Mouse (Mus musculus) thymus, adult 2 months (tissue): ENCODE results near the gene Aco1.

Source experiments
- CTCF ChIP-seq: fragments of 200-500 bp; IDR thresholded peaks from 2 replicates; pipeline ENCODE4 v1.5.1; 2012; ENCODE audit warnings: mild to moderate bottlenecking, control low read depth, low read length, moderate library complexity, borderline replicate concordance; ENCODE audit not compliant: control insufficient read depth, poor library complexity, insufficient read depth; ENCODE audit errors: extremely low read depth
- POLR2A ChIP-seq: fragments of 200-500 bp; IDR thresholded peaks from 2 replicates; pipeline ENCODE4 v1.6.1; 2012; ENCODE audit warnings: mild to moderate bottlenecking, low read length, control low read depth, moderate library complexity; ENCODE audit not compliant: control insufficient read depth, poor library complexity, insufficient read depth; ENCODE audit errors: extremely low read depth

GRCm38 (mm10) chr4:40181681-40182080 lies 38.8 kb downstream of the Aco1 start:
- TF ChIP-seq POLR2A (no peak), CTCF (no peak)
